Mouse (Mus musculus) CH12.LX (cell line): ENCODE results near the gene Myo15. TPM values are rescaled to one million over a fixed set of nuclear protein-coding genes. Genes with fewer than 3 reads are reported as not detected.

Experiments used
- DNase-seq: peaks from one replicate; pipeline ENCODE4 v3.0.0-alpha.2; 2013; ENCODE audit errors: extremely low read depth
- H3K27ac ChIP-seq: 2 replicates; pipeline ENCODE4 v1.5.1; 2012; ENCODE audit warnings: low read depth, mild to moderate bottlenecking, control low read depth, moderate library complexity; ENCODE audit not compliant: insufficient read depth
- H3K27me3 ChIP-seq: replicated peaks from 2 replicates; pipeline ENCODE3; 2012; ENCODE audit warnings: inconsistent platforms
- H3K36me3 ChIP-seq, 2 experiments: replicated peaks in 1 of 2; 2 replicates each; pipeline versions ENCODE3 to v1.6.1; 2012; ENCODE audit warnings: inconsistent platforms in 1 of 2, low read length in 1 of 2, mild to moderate bottlenecking in 1 of 2, mixed read lengths in 1 of 2, moderate library complexity in 1 of 2; ENCODE audit not compliant: control insufficient read depth in 1 of 2, insufficient read depth in 1 of 2
- H3K4me1 ChIP-seq, 2 experiments: 2 replicates each; pipeline ENCODE4 v1.6.1; 2012; ENCODE audit warnings: inconsistent platforms in 1 of 2, moderate library complexity in 1 of 2; ENCODE audit not compliant: insufficient read depth in 2 of 2, control insufficient read depth in 1 of 2
- H3K4me2 ChIP-seq: 2 replicates; pipeline ENCODE4 v1.6.1; 2012; ENCODE audit warnings: low read depth, mild to moderate bottlenecking, control low read depth; ENCODE audit not compliant: poor library complexity, insufficient read depth, severe bottlenecking
- H3K4me3 ChIP-seq, 3 experiments: fragments of 150-350 bp in 1 of 3; sonication (generic) in 1 of 3; replicated peaks in 1 of 3; 2 replicates each; pipeline versions ENCODE3 to v1.5.1; 2011 to 2012; ENCODE audit warnings: low read depth in 2 of 3, low read length in 2 of 3, mild to moderate bottlenecking in 2 of 3, moderate library complexity in 2 of 3, control low read depth in 1 of 3, improper control_type of control experiment in 1 of 3, inconsistent platforms in 1 of 3, mixed read lengths in 1 of 3; ENCODE audit not compliant: poor library complexity in 1 of 3
- H3K79me2 ChIP-seq: replicated peaks from 2 replicates; pipeline ENCODE4 v1.6.1; 2012; ENCODE audit warnings: mild to moderate bottlenecking, moderate library complexity; ENCODE audit not compliant: control insufficient read depth, poor library complexity, insufficient read depth, severe bottlenecking; ENCODE audit errors: extremely low read depth
- H3K9ac ChIP-seq: 2 replicates; pipeline ENCODE4 v1.6.1; 2012; ENCODE audit warnings: low read depth, mild to moderate bottlenecking, control low read depth, moderate library complexity; ENCODE audit not compliant: insufficient read depth
- H3K9me3 ChIP-seq: replicated peaks from 2 replicates; pipeline ENCODE3; 2012; ENCODE audit warnings: low read length, inconsistent platforms, mixed read lengths
- BHLHE40 ChIP-seq: IDR thresholded peaks from 2 replicates; pipeline ENCODE4 v1.6.1; 2011; ENCODE audit warnings: mild to moderate bottlenecking, low read depth, low read length, improper control_type of control experiment
- CHD1 ChIP-seq: IDR thresholded peaks from 2 replicates; pipeline ENCODE4 v1.6.1; 2012; ENCODE audit warnings: low read depth, low read length, improper control_type of control experiment, inconsistent platforms
- CHD2 ChIP-seq: IDR thresholded peaks from 2 replicates; pipeline ENCODE4 v1.6.1; 2011; ENCODE audit warnings: low read length, improper control_type of control experiment
- CTCF ChIP-seq, 2 experiments: IDR thresholded peaks in 1 of 2; conservative IDR thresholded peaks in 1 of 2; 2 replicates each; pipeline ENCODE4 v1.5.1; 2011 to 2012; ENCODE audit warnings: low read depth in 2 of 2, low read length in 2 of 2, improper control_type of control experiment in 1 of 2, inconsistent platforms in 1 of 2, mild to moderate bottlenecking in 1 of 2, moderate library complexity in 1 of 2
- E2F4 ChIP-seq: IDR thresholded peaks from 2 replicates; pipeline ENCODE4 v1.6.1; 2011; ENCODE audit warnings: low read depth, low read length, improper control_type of control experiment; ENCODE audit not compliant: insufficient replicate concordance
- ELF1 ChIP-seq: IDR thresholded peaks from 2 replicates; pipeline ENCODE4 v1.6.1; 2014; ENCODE audit warnings: low read depth, mild to moderate bottlenecking, inconsistent platforms, low read length, improper control_type of control experiment
- EP300 ChIP-seq: IDR thresholded peaks from 2 replicates; pipeline ENCODE4 v1.6.1; 2011; ENCODE audit warnings: low read length, improper control_type of control experiment
- ETS1 ChIP-seq: conservative IDR thresholded peaks from 2 replicates; pipeline ENCODE4 v1.6.1; 2012; ENCODE audit warnings: low read depth, mild to moderate bottlenecking, inconsistent platforms, low read length, improper control_type of control experiment, moderate library complexity
- GABPA ChIP-seq: IDR thresholded peaks from 2 replicates; pipeline ENCODE4 v1.6.1; 2012; ENCODE audit warnings: low read depth, low read length, improper control_type of control experiment, inconsistent platforms; ENCODE audit not compliant: insufficient replicate concordance
- HCFC1 ChIP-seq: IDR thresholded peaks from 2 replicates; pipeline ENCODE4 v1.6.1; 2012; ENCODE audit warnings: low read depth, mild to moderate bottlenecking, inconsistent platforms, low read length, improper control_type of control experiment
- IRF4 ChIP-seq: IDR thresholded peaks from 2 replicates; pipeline ENCODE4 v1.6.1; 2014; ENCODE audit warnings: low read depth, mild to moderate bottlenecking, inconsistent platforms, low read length, improper control_type of control experiment
- JUN ChIP-seq: IDR thresholded peaks from 2 replicates; pipeline ENCODE4 v1.6.1; 2011; ENCODE audit warnings: low read depth, mild to moderate bottlenecking, low read length, improper control_type of control experiment, moderate library complexity; ENCODE audit not compliant: insufficient read depth
- JUND ChIP-seq: conservative IDR thresholded peaks from 2 replicates; pipeline ENCODE4 v1.6.1; 2011; ENCODE audit warnings: low read depth, low read length, improper control_type of control experiment
- KAT2A ChIP-seq: IDR thresholded peaks from 2 replicates; pipeline ENCODE4 v1.6.1; 2012; ENCODE audit warnings: low read length, improper control_type of control experiment, inconsistent platforms; ENCODE audit not compliant: insufficient replicate concordance
- MAFK ChIP-seq: IDR thresholded peaks from 2 replicates; pipeline ENCODE4 v1.6.1; 2011; ENCODE audit warnings: low read length, improper control_type of control experiment; ENCODE audit not compliant: insufficient replicate concordance
- MAZ ChIP-seq: IDR thresholded peaks from 2 replicates; pipeline ENCODE4 v1.6.1; 2012; ENCODE audit warnings: low read depth, mild to moderate bottlenecking, inconsistent platforms, low read length, improper control_type of control experiment, moderate library complexity
- MEF2A ChIP-seq: IDR thresholded peaks from 2 replicates; pipeline ENCODE4 v1.6.1; 2014; ENCODE audit warnings: low read depth, mild to moderate bottlenecking, inconsistent platforms, low read length, improper control_type of control experiment, borderline replicate concordance
- MXI1 ChIP-seq: IDR thresholded peaks from 2 replicates; pipeline ENCODE4 v1.6.1; 2011; ENCODE audit warnings: mild to moderate bottlenecking, low read depth, low read length, improper control_type of control experiment
- MYC ChIP-seq: IDR thresholded peaks from 2 replicates; pipeline ENCODE4 v1.6.1; 2011; ENCODE audit warnings: low read depth, mild to moderate bottlenecking, improper control_type of control experiment, low read length
- NELFE ChIP-seq: IDR thresholded peaks from 2 replicates; pipeline ENCODE4 v1.6.1; 2011; ENCODE audit warnings: low read depth, low read length, improper control_type of control experiment
- NRF1 ChIP-seq: IDR thresholded peaks from 2 replicates; pipeline ENCODE4 v1.6.1; 2014; ENCODE audit warnings: low read depth, mild to moderate bottlenecking, inconsistent platforms, low read length, improper control_type of control experiment, moderate library complexity
- PAX5 ChIP-seq: IDR thresholded peaks from 2 replicates; pipeline ENCODE4 v1.6.1; 2012; ENCODE audit warnings: low read length, inconsistent platforms, mixed read lengths
- POLR2A ChIP-seq: IDR thresholded peaks from 2 replicates; pipeline ENCODE4 v1.6.1; 2011; ENCODE audit warnings: low read depth, mild to moderate bottlenecking, improper control_type of control experiment, low read length
- POLR2AphosphoS2 ChIP-seq: IDR thresholded peaks from 2 replicates; pipeline ENCODE4 v1.6.1; 2011; ENCODE audit warnings: low read depth, low read length, improper control_type of control experiment
- RAD21 ChIP-seq: IDR thresholded peaks from 2 replicates; pipeline ENCODE4 v1.6.1; 2011; ENCODE audit warnings: low read depth, mild to moderate bottlenecking, low read length, improper control_type of control experiment, moderate library complexity
- RCOR1 ChIP-seq: conservative IDR thresholded peaks from 2 replicates; pipeline ENCODE4 v1.6.1; 2012; ENCODE audit warnings: low read depth, mild to moderate bottlenecking, inconsistent platforms, low read length, improper control_type of control experiment
- SIN3A ChIP-seq: IDR thresholded peaks from 2 replicates; pipeline ENCODE4 v1.6.1; 2012; ENCODE audit warnings: low read length, improper control_type of control experiment, inconsistent platforms
- SMC3 ChIP-seq: IDR thresholded peaks from 2 replicates; pipeline ENCODE4 v1.6.1; 2011; ENCODE audit warnings: low read depth, low read length, improper control_type of control experiment
- TBP ChIP-seq: conservative IDR thresholded peaks from 2 replicates; pipeline ENCODE4 v1.6.1; 2011; ENCODE audit warnings: low read depth, low read length, improper control_type of control experiment
- TCF12 ChIP-seq: IDR thresholded peaks from 2 replicates; pipeline ENCODE4 v1.6.1; 2014; ENCODE audit warnings: low read depth, mild to moderate bottlenecking, inconsistent platforms, low read length, improper control_type of control experiment
- UBTF ChIP-seq: IDR thresholded peaks from 2 replicates; pipeline ENCODE4 v1.6.1; 2012; ENCODE audit warnings: low read depth, mild to moderate bottlenecking, inconsistent platforms, low read length, improper control_type of control experiment, moderate library complexity
- USF1 ChIP-seq: IDR thresholded peaks from 2 replicates; pipeline ENCODE4 v1.6.1; 2014; ENCODE audit warnings: low read depth, mild to moderate bottlenecking, inconsistent platforms, low read length, improper control_type of control experiment
- USF2 ChIP-seq: conservative IDR thresholded peaks from 2 replicates; pipeline ENCODE4 v1.6.1; 2011; ENCODE audit warnings: low read depth, low read length, improper control_type of control experiment
- ZC3H11A ChIP-seq: IDR thresholded peaks from 2 replicates; pipeline ENCODE4 v1.6.1; 2012; ENCODE audit warnings: low read depth, mild to moderate bottlenecking, inconsistent platforms, low read length, improper control_type of control experiment
- ZKSCAN1 ChIP-seq: IDR thresholded peaks from 2 replicates; pipeline ENCODE4 v1.6.1; 2012; ENCODE audit warnings: low read depth, inconsistent platforms, low read length, improper control_type of control experiment, borderline replicate concordance
- ZMIZ1 ChIP-seq: IDR thresholded peaks from 2 replicates; pipeline ENCODE4 v1.6.1; 2012; ENCODE audit warnings: low read depth, mild to moderate bottlenecking, inconsistent platforms, low read length, improper control_type of control experiment
- ZNF384 ChIP-seq: IDR thresholded peaks from 2 replicates; pipeline ENCODE4 v1.6.1; 2012; ENCODE audit warnings: low read depth, low read length, improper control_type of control experiment, inconsistent platforms
- dilution Hi-C: fragments of 300-500 bp; cut with MboI; formaldehyde crosslinking; loops from 2 replicates; pipeline ENCODE4 v1.14.3; 2020; ENCODE audit warnings: low sequenced_read_pairs; ENCODE audit not compliant: extremely low pct_unique_long_range_greater_than_20kb, extremely low pct_ligation_motif_present
- in situ Hi-C: fragments of 300-500 bp; cut with MboI; formaldehyde crosslinking; loops from 3 replicates; pipeline ENCODE4 v1.14.3; 2019; ENCODE audit warnings: low sequenced_read_pairs, low pct_ligation_motif_present, low pct_unique_long_range_greater_than_20kb, mixed read lengths
- polyA plus RNA-seq: library from polyadenylated mRNA; unstranded; fragments of >175 nt; gene quantifications from 2 replicates; pipeline ENCODE4 v1.2.1, GENCODE M21; 2012; ENCODE audit warnings: low read depth; ENCODE audit not compliant: insufficient read length
- total RNA-seq, 2 experiments: library from RNA; depleted of rRNA; stranded (reverse); fragments of 300-350 nt in 1 of 2; fragments of >200 nt in 1 of 2; gene quantifications; 2 replicates each; pipeline ENCODE4 v1.2.3; 2012 to 2014

Gene Myo15
- total and polyA plus RNA-seq, 3 experiments, result 0.01 to 0.13 (median 0.04) TPM

DNA sequence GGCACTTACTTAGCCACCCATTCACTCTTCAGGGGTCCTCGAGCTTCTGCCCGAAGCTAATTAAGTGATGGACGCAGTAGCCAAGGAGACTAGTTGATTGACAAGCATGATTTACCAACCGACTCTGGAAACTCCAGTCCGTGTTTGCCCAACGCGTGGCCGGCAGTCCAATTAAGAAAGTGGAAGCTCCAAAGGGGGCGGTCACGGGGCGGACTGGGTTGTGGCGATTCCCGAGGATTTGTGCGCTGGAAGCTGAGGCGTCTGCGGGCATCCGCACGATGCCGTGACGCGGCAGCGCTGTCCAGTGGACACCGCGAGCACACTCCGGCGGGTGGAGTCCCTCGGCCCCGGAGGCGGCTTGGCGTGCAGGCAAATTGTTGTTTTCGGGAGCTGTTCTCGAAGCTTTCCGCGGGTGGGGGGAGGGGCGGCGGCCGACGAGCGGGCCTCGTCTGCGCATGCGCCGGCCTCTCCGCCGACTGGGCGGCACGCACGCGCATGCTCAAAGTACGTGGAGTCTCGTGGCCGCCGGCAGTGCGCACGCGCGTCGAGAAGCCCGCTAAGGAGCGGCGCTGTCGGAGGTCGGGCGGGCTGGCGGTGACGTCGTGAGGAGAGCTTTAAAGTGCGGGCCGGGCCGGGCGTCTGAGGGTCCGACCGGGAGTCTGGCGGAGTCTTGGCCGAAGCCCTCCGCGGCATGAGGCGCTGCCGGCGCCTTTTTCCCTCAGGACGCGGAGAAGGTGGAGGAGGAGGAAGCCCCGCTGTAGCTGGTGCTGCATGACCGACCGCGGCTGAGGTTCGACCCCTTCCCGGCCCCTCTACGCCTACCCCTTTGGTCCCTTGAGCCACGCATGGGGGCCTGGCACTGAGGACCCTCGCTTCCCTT lies 68.6 kb downstream of the Myo15 start:
- DNase-seq, result peak; percentile 98
- Histone ChIP-seq H3K27me3 (peaks cover 9% of the 10 kb centered on the region), H3K79me2 (peaks cover 46% of the 10 kb centered on the region), H3K4me1 (peaks cover 2 to 29% of the 10 kb centered on the region in 2 experiments; a peak in 3 of 4 replicates), H3K4me3 (peak overlapping the region; percentile 71 to 83 (median 79)), H3K36me3 (peaks cover 7 to 20% of the 10 kb centered on the region in 2 experiments), H3K9ac (peak overlapping the region; percentile 88), H3K27ac (peak overlapping the region; percentile 97), H3K9me3 (no peaks in the 10 kb centered on the region), H3K4me2 (no peak overlapping the region; the same call in 1 of the 2 replicates)
- dilution Hi-C loops, result no loop called here
- in situ Hi-C loops, result no loop called here
- TF ChIP-seq SMC3 (no peak), ZNF384 (no peak), ZKSCAN1 (no peak), JUN (no peak; the same call in 1 of the 2 replicates), MAZ (0 out of 2 replicates have a peak, but pooled peaks have one; percentile 14), E2F4 (no peak), BHLHE40 (peak; percentile 98), MAFK (no peak), EP300 (no peak), POLR2A (peak; percentile 87), IRF4 (peak; percentile 35), JUND (no peak), TCF12 (peak; percentile 90), RAD21 (no peak), ETS1 (0 out of 2 replicates have a peak, but pooled peaks have one; percentile 16), KAT2A (peak; percentile 52; the same call in 1 of the 2 replicates), MYC (peak; percentile 69), CHD2 (peak; percentile 91), CTCF (conservative IDR thresholded peaks at IDR 0.05 in 1 of 2, IDR thresholded peaks at IDR 0.05 in 1 of 2; ENCODE audit: low read depth in 2 of 2, low read length in 2 of 2) (no peak), POLR2AphosphoS2 (peak; percentile 83; the same call in 1 of the 2 replicates), PAX5 (no peak), MXI1 (peak; percentile 89), USF2 (no peak), ZMIZ1 (peak; percentile 89), CHD1 (no peak; the same call in 1 of the 2 replicates), TBP (peak; percentile 39; the same call in 1 of the 2 replicates), MEF2A (peak; percentile 71; the same call in 1 of the 2 replicates), NELFE (peak; percentile 97), SIN3A (peak; percentile 77), NRF1 (peak; percentile 95), ZC3H11A (no peak), ELF1 (0 out of 2 replicates have a peak, but pooled peaks have one; percentile 51), UBTF (no peak), HCFC1 (peak; percentile 31; the same call in 1 of the 2 replicates), RCOR1 (peak; percentile 57; the same call in 1 of the 2 replicates), USF1 (peak; percentile 6; the same call in 1 of the 2 replicates), GABPA (no peak)
